Mouse (Mus musculus): ENCODE results near the gene Resp18. TPM values are rescaled to one million over a fixed set of nuclear protein-coding genes. Genes with fewer than 3 reads are reported as not detected.

The Resp18 gene
- not detected for polyA plus RNA-seq (2017; shearing (Covaris generic))

DNA sequence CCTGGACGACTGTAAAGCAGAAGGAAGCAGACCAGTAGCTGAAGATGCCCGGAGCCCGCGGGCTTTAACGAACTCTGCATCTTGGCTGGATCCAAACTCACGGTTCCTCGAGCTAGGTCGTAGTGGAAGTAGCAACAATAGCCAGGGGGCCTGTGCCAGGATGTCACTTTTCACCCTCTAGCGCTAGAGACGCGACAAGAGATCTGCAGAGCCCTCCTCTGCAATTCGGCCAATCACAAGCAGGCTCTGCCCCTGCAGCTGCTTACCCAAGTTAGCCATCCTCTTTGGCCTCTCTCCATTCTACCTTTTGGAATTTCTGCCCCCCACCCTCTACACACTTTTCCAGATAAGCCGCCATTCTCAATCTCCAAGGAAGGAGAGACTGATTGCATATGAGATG lies at the start of gene Resp18:
Gene Resp18 (minus strand): TSS at position 188 of the 400 bp plus-strand sequence.

GRCm38 (mm10) chr1:75317241-75318201 lies 39.3 kb upstream of the Resp18 start, which contains the start of gene Dnpep:
Gene Dnpep, minus strand, starts transcription at chr1:75317990.

DNA sequence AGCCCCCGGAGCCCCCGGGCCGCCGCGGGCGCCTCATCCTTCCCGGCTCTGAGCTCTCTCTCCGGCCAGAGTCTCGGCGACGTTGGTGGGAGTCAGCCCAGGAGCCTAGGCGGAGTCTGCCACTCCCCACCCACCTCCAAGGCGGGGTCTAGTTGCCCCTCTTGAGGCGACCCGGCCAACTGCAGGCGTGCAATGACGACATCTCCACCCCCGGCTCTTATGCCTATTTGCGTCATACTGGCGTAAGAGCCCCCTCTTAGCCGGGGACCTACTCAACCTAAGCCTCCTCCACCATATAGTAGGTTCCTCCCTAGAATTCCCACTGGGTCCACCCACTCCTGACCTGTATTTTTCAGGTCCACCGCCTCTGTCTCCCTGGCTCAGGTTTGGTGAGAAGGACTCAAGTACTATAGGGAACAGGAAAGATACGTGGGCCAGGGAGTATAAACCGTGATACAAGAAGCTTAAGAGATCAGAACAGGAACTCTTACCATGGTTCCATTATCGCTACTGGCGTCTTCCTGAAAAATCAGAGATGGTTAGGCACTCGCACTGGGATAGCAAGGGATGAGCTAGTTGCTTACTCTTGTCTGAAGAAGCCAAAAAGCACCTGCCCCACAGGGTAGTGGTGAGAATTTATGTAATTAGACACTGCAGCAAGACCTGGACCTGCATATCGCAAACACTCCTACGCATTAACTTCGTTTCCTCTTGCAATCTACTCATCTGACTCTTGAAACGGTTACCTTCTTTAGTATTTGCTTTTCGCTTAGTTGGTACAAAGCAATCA lies 13.9 kb downstream of the Resp18 start, which contains the start of gene Ptprn:
Gene Ptprn (minus strand): TSS at position 412 of the 790 bp plus-strand sequence.

GRCm38 (mm10) chr1:75236117-75237050 lies 41.8 kb downstream of the Resp18 start, which contains the start of gene Dnajb2:
Gene Dnajb2, plus strand, starts transcription at chr1:75236406.

DNA sequence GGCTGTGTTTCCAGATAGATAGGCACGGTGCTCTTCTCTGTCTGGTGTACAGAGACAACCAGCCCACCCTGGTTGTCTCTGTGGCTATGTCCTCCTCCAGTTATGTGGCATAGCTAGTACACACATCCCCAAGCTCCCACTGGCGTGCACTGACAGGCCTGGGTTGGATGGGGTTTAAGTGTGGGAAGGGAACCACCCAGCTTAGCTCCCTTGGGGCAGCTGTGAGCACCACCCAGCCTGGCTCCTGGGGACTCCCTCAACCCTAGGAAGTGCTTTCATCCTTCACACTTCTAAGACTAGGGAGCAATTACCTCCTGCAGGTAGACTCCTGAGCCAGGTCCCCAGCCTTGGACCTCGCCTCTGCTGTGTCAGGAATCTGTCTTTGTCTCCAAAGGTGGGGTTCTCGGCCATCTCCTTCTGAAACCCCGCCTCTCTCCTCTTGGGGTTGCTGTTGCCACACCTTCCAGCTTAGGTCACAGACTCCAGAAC lies 46.5 kb downstream of the Resp18 start, which contains the start of gene A630095N17Rik:
Gene A630095N17Rik (minus strand): TSS at position 439 of the 489 bp plus-strand sequence.

Other genes with a start within 250 kb of the Resp18 start
- gene Nhej1, start 153.2 kb downstream of the Resp18 start, polyA plus RNA-seq (2017; shearing (Covaris generic)) = 8.2 TPM
- gene Slc23a3, start 144.5 kb downstream of the Resp18 start, polyA plus RNA-seq (2017; shearing (Covaris generic)) = 0.17 TPM
- gene Cnppd1, start 135.7 kb downstream of the Resp18 start, polyA plus RNA-seq (2017; shearing (Covaris generic)) = 172 TPM
- gene Retreg2, start 135.6 kb downstream of the Resp18 start, polyA plus RNA-seq (2017; shearing (Covaris generic)) = 87.0 TPM
- 65.9 TPM for gene Zfand2b, start 109.8 kb downstream of the Resp18 start, polyA plus RNA-seq (2017; shearing (Covaris generic))
- gene Abcb6, start 98.0 kb downstream of the Resp18 start, polyA plus RNA-seq (2017; shearing (Covaris generic)) = 5.0 TPM
- gene Ankzf1, start 86.3 kb downstream of the Resp18 start, polyA plus RNA-seq (2017; shearing (Covaris generic)) = 23.6 TPM
- 19.8 TPM for gene Atg9a, start 86.2 kb downstream of the Resp18 start, polyA plus RNA-seq (2017; shearing (Covaris generic))
- 6.6 TPM for gene Glb1l, start 67.6 kb downstream of the Resp18 start, polyA plus RNA-seq (2017; shearing (Covaris generic))
- 59.6 TPM for gene Stk16, start 67.6 kb downstream of the Resp18 start, polyA plus RNA-seq (2017; shearing (Covaris generic))
- gene Tuba4a, start 58.5 kb downstream of the Resp18 start, polyA plus RNA-seq (2017; shearing (Covaris generic)) = 309 TPM
- gene A630095N17Rik, start 46.3 kb downstream of the Resp18 start, polyA plus RNA-seq (2017; shearing (Covaris generic)) = not detected
- 151 TPM for gene Dnajb2, start 42.0 kb downstream of the Resp18 start, polyA plus RNA-seq (2017; shearing (Covaris generic))
- gene Ptprn, start 13.9 kb downstream of the Resp18 start, polyA plus RNA-seq (2017; shearing (Covaris generic)) = 0.17 TPM
- 48.6 TPM for gene Dnpep, start 39.6 kb upstream of the Resp18 start, polyA plus RNA-seq (2017; shearing (Covaris generic))
- gene Des, start 81.9 kb upstream of the Resp18 start, polyA plus RNA-seq (2017; shearing (Covaris generic)) = not detected
- gene Speg, start 96.9 kb upstream of the Resp18 start, polyA plus RNA-seq (2017; shearing (Covaris generic)) = 0.91 TPM
- 72.5 TPM for gene Gmppa, start 157.5 kb upstream of the Resp18 start, polyA plus RNA-seq (2017; shearing (Covaris generic))
- not detected for gene Asic4, start 172.0 kb upstream of the Resp18 start, polyA plus RNA-seq (2017; shearing (Covaris generic))
- gene Chpf, start 200.9 kb upstream of the Resp18 start, polyA plus RNA-seq (2017; shearing (Covaris generic)) = 33.8 TPM
- gene Tmem198, start 201.1 kb upstream of the Resp18 start, polyA plus RNA-seq (2017; shearing (Covaris generic)) = 1.7 TPM
- gene Obsl1, start 228.0 kb upstream of the Resp18 start, polyA plus RNA-seq (2017; shearing (Covaris generic)) = 1.2 TPM
- gene Inha, start 228.7 kb upstream of the Resp18 start, polyA plus RNA-seq (2017; shearing (Covaris generic)) = not detected
- 32.1 TPM for gene Stk11ip, start 243.1 kb upstream of the Resp18 start, polyA plus RNA-seq (2017; shearing (Covaris generic))

Measured in effector memory CD4-positive, alpha-beta T cell, adult 5 months (primary cell).